In the genomic region with DNA sequence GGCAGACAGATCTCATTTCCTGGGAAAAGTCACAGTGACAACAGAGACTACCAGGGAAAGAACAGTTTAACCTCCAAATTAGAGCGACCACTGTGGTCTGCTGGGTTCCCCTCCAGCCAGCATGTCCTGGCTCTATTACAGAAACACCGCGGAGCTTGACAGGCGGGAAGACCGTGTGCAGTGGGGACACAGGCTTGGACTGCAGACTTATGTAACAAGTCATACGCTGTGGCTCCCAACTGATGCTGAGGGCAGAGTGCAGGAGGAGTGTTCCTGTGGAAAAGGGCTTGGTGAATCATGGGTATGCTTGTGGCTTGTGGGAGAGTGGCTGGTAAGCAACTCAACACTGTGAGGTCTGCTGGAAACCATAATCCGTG, we compare ENCODE assay signal across 8 mouse cellular contexts.
DNase-seq lines count a peak whose midpoint lies in the region; ATAC-seq and TF ChIP-seq lines count a peak whose summit lies in the region.

No protein-coding gene starts in this region.

- H3K9me3 ChIP-seq in heart, embryonic 10.5 days: no peaks in the 10 kb centered on the region
- no peaks in the 10 kb centered on the region for H3K9me3 ChIP-seq in hindbrain, embryonic 12.5 days (replicated peaks)
- no peaks in the 10 kb centered on the region for H3K9me3 ChIP-seq in limb, embryonic 14.5 days (ENCODE audit: control insufficient read depth, low read length)

- no peak for ATAC-seq in hindbrain, embryonic 12.5 days (ENCODE audit: low FRiP score)
- peak; percentile 38; the same call in 1 of the 2 replicates for ATAC-seq in limb, embryonic 14.5 days (ENCODE audit: low FRiP score, low read depth)
- no peak for ATAC-seq in erythroblast, adult 5-6 weeks (replicated peaks; ENCODE audit: low FRiP score, poor library complexity, severe bottlenecking)

- peak overlapping the region; percentile 29; the same call in 1 of the 2 replicates for H3K27ac ChIP-seq in heart, embryonic 10.5 days
- H3K27ac ChIP-seq in hindbrain, embryonic 12.5 days: peak overlapping the region; percentile 18; the same call in 1 of the 2 replicates
- peak overlapping the region; percentile 63 for H3K27ac ChIP-seq in limb, embryonic 14.5 days (replicated peaks; ENCODE audit: low read depth, low read length)

- no peaks in the 10 kb centered on the region for H3K36me3 ChIP-seq in heart, embryonic 10.5 days
- H3K36me3 ChIP-seq in hindbrain, embryonic 12.5 days: no peaks in the 10 kb centered on the region
- no peaks in the 10 kb centered on the region for H3K36me3 ChIP-seq in limb, embryonic 14.5 days (ENCODE audit: control insufficient read depth, insufficient read depth, low read length)

- H3K4me3 ChIP-seq in heart, embryonic 10.5 days: no peak overlapping the region
- H3K4me3 ChIP-seq in hindbrain, embryonic 12.5 days: no peak overlapping the region
- no peak overlapping the region for H3K4me3 ChIP-seq in limb, embryonic 14.5 days (replicated peaks; ENCODE audit: low read length)

- 90% methylated on average over 7 of the region's 7 CpGs for WGBS in heart, embryonic 10.5 days
- WGBS in hindbrain, embryonic 12.5 days: 59% methylated on average over 7 of the region's 7 CpGs
- WGBS in limb, embryonic 14.5 days: 58% methylated on average over 7 of the region's 7 CpGs

- no peaks in the 10 kb centered on the region for H3K27me3 ChIP-seq in heart, embryonic 10.5 days (ENCODE audit: insufficient read depth, poor library complexity, severe bottlenecking)
- no peaks in the 10 kb centered on the region for H3K27me3 ChIP-seq in hindbrain, embryonic 12.5 days
- H3K27me3 ChIP-seq in limb, embryonic 14.5 days (ENCODE audit: control insufficient read depth, insufficient read depth, low read length): no peaks in the 10 kb centered on the region

- no peak overlapping the region for H3K4me2 ChIP-seq in hindbrain, embryonic 12.5 days (replicated peaks)
- no peak overlapping the region for H3K4me2 ChIP-seq in limb, embryonic 14.5 days (replicated peaks; ENCODE audit: low read depth, low read length, severe bottlenecking)

- no peak for TF ChIP-seq POLR2A in limb, embryonic 14.5 days (IDR thresholded peaks at IDR 0.05; ENCODE audit: borderline replicate concordance, extremely low read depth, insufficient read depth, insufficient read length)

- no peaks in the 10 kb centered on the region for H3K4me1 ChIP-seq in heart, embryonic 10.5 days
- peaks cover 15% of the 10 kb centered on the region for H3K4me1 ChIP-seq in hindbrain, embryonic 12.5 days
- peaks cover 14% of the 10 kb centered on the region for H3K4me1 ChIP-seq in limb, embryonic 14.5 days (ENCODE audit: control insufficient read depth, insufficient read depth, low read length)

- H3K9ac ChIP-seq in hindbrain, embryonic 12.5 days: no peak overlapping the region
- H3K9ac ChIP-seq in limb, embryonic 14.5 days (ENCODE audit: low read depth, low read length, severe bottlenecking): no peak overlapping the region

- no peak for DNase-seq in heart, embryonic 10.5 days (ENCODE audit: low spot score)
- no peak for DNase-seq in heart, adult 8-10 months (ENCODE audit: low spot score)
- DNase-seq in cerebellum, adult 9-10 months: peak; percentile 73
- no peak for DNase-seq in limb, embryonic 14.5 days (ENCODE audit: low spot score)
- no peak for DNase-seq in spleen, postnatal 14 days (ENCODE audit: low spot score in 2 of 2)
- no peak for DNase-seq in B cell, adult 2 months
